Mouse (Mus musculus) effector memory CD4-positive, alpha-beta T cell, adult 5 months (primary cell): ENCODE measurements around the gene Lysmd4. TPM values are rescaled to one million over a fixed set of nuclear protein-coding genes. Genes with fewer than 3 reads are reported as not detected.

ENCODE experiments used
- polyA plus RNA-seq: library from polyadenylated mRNA; unstranded; fragments of 100-300 nt; shearing (Covaris generic); gene quantifications from one replicate; pipeline ENCODE4 v1.2.1, GENCODE M21; 2017

The Lysmd4 gene
- 2.5 TPM for polyA plus RNA-seq

GRCm38 (mm10) chr7:67222220-67222862 lies at the start of gene Lysmd4:
TSS of gene Lysmd4 (plus strand) at chr7:67222544.

Other genes starting within 250 kb of the Lysmd4 start
- 35.6 TPM for gene Mef2a, start 150.3 kb downstream of the Lysmd4 start, polyA plus RNA-seq